Mouse (Mus musculus) forebrain, embryonic 13.5 days (tissue): ENCODE measurements around the gene Rnasel. TPM values are rescaled to one million over a fixed set of nuclear protein-coding genes. Genes with fewer than 3 reads are reported as not detected.

Experiments
- ATAC-seq: fragments of 200-750 bp; cut with Nextera tagmentation; 2 replicates; pipeline ENCODE4 v1.8.0; 2017
- H3K27ac ChIP-seq: fragments of 300-500 bp; sonication (generic); 2 replicates; pipeline ENCODE4 v1.5.1; 2015; ENCODE audit warnings: inconsistent platforms, mild to moderate bottlenecking, moderate library complexity
- H3K27me3 ChIP-seq: fragments of 300-500 bp; sonication (generic); 2 replicates; pipeline ENCODE4 v1.6.1; 2015; ENCODE audit warnings: mild to moderate bottlenecking, inconsistent platforms
- H3K36me3 ChIP-seq: fragments of 300-500 bp; sonication (generic); 2 replicates; pipeline ENCODE4 v1.6.1; 2015; ENCODE audit warnings: mild to moderate bottlenecking, inconsistent platforms; ENCODE audit not compliant: poor library complexity, severe bottlenecking
- H3K4me1 ChIP-seq: fragments of 300-500 bp; sonication (generic); 2 replicates; pipeline ENCODE4 v1.6.1; 2015; ENCODE audit warnings: inconsistent platforms
- H3K4me2 ChIP-seq: fragments of 300-500 bp; sonication (generic); 2 replicates; pipeline ENCODE4 v1.6.1; 2015; ENCODE audit warnings: inconsistent platforms, mild to moderate bottlenecking, moderate library complexity
- H3K4me3 ChIP-seq: fragments of 300-500 bp; sonication (generic); 2 replicates; pipeline ENCODE4 v1.5.1; 2015; ENCODE audit warnings: mild to moderate bottlenecking, inconsistent platforms
- H3K9ac ChIP-seq: fragments of 300-500 bp; sonication (generic); 2 replicates; pipeline ENCODE4 v1.6.1; 2015; ENCODE audit warnings: mild to moderate bottlenecking, inconsistent platforms
- H3K9me3 ChIP-seq: fragments of 300-500 bp; sonication (generic); replicated peaks from 2 replicates; pipeline ENCODE4 v1.6.1; 2016; ENCODE audit warnings: inconsistent platforms
- WGBS: fragments of 180-500 bp; shearing (Covaris S2); methylation state at CpG from one replicate; pipeline ENCODE4 v1.1.7; 2015; 5-methylcytosine and 5-hydroxymethylcytosine counted together
- polyA plus RNA-seq: library from polyadenylated mRNA; unstranded; fragments of >200 nt; fragmentation: Nextera tagmentation; extraction: Ambion mirVana; gene quantifications from 2 replicates; pipeline ENCODE4 v1.2.1, GENCODE M21; 2015

Rnasel gene
- polyA plus RNA-seq, 1 experiment from 2014 or later: 38.1 TPM

GRCm38 (mm10) chr1:153712633-153713032, 36.6 kb upstream of the Rnasel start:
- 84% methylated on average over 2 of the region's 2 CpGs for WGBS
- H3K4me3 ChIP-seq: no peak overlapping the region
- H3K27me3 ChIP-seq: no peaks in the 10 kb centered on the region
- H3K27ac ChIP-seq: no peak overlapping the region
- no peak overlapping the region for H3K4me2 ChIP-seq
- no peaks in the 10 kb centered on the region for H3K36me3 ChIP-seq
- no peak for ATAC-seq
- no peaks in the 10 kb centered on the region for H3K4me1 ChIP-seq
- no peaks in the 10 kb centered on the region for H3K9me3 ChIP-seq
- no peak overlapping the region for H3K9ac ChIP-seq

- Histone ChIP-seq H3K36me3 (no peaks in the 10 kb centered on the region), H3K27me3 (no peaks in the 10 kb centered on the region), H3K4me1 (no peaks in the 10 kb centered on the region), H3K9me3 (no peaks in the 10 kb centered on the region), H3K4me3 (no peak overlapping the region), H3K4me2 (no peak overlapping the region), H3K9ac (no peak overlapping the region), H3K27ac (no peak overlapping the region)
- WGBS: 81% methylated on average over 1 of the region's 1 CpGs
- ATAC-seq: no peak
Measured at GRCm38 (mm10) chr1:153717990-153718389, 31.2 kb upstream of the Rnasel start.

GRCm38 (mm10) chr1:153720935-153721334, 28.3 kb upstream of the Rnasel start:
- H3K36me3 ChIP-seq: no peaks in the 10 kb centered on the region
- no peaks in the 10 kb centered on the region for H3K4me1 ChIP-seq
- no peak overlapping the region for H3K9ac ChIP-seq
- 78% methylated on average over 7 of the region's 7 CpGs for WGBS
- no peak overlapping the region for H3K4me2 ChIP-seq
- no peak overlapping the region for H3K4me3 ChIP-seq
- H3K9me3 ChIP-seq: no peaks in the 10 kb centered on the region
- no peak overlapping the region for H3K27ac ChIP-seq
- H3K27me3 ChIP-seq: no peaks in the 10 kb centered on the region
- ATAC-seq: no peak

- no peak for ATAC-seq
- H3K4me1 ChIP-seq: peaks cover 2% of the 10 kb centered on the region; the same call in 1 of the 2 replicates
- WGBS: 90% methylated on average over 9 of the region's 9 CpGs
- no peaks in the 10 kb centered on the region for H3K9me3 ChIP-seq
- no peaks in the 10 kb centered on the region for H3K27me3 ChIP-seq
- no peak overlapping the region for H3K27ac ChIP-seq
- no peaks in the 10 kb centered on the region for H3K36me3 ChIP-seq
- H3K4me3 ChIP-seq: no peak overlapping the region
- no peak overlapping the region for H3K4me2 ChIP-seq
- H3K9ac ChIP-seq: no peak overlapping the region
Measured at GRCm38 (mm10) chr1:153721565-153722310, 27.5 kb upstream of the Rnasel start.

DNA sequence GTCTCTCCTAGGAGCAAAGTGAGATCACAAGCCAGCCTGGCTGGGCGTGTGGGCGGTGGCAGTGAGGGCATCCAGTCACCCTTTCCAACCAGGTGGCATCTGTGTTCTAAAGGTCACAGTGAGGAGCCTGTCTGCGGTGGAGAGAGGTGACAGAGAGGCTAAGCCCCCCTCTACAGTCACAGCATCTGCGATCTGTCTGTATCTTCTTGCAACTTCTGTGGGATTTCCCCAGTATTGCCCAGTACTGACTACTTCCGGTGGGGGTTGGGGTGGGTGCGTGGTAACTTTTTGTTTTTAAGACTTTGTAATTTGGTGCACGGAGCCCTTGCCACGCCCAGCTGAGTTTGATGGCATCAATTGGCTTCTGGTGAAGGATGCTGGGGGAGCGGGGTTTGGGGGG, 25.8 kb upstream of the Rnasel start:
- Histone ChIP-seq H3K4me3 (no peak overlapping the region), H3K9me3 (no peaks in the 10 kb centered on the region), H3K4me1 (peaks cover 3% of the 10 kb centered on the region; the same call in 1 of the 2 replicates), H3K36me3 (no peaks in the 10 kb centered on the region), H3K27ac (no peak overlapping the region), H3K4me2 (no peak overlapping the region), H3K9ac (no peak overlapping the region), H3K27me3 (no peaks in the 10 kb centered on the region)
- WGBS: 79% methylated on average over 9 of the region's 9 CpGs
- ATAC-seq: no peak

- no peak overlapping the region for H3K4me3 ChIP-seq
- peak; percentile 55 for ATAC-seq
- 80% methylated on average over 16 of the region's 16 CpGs for WGBS
Measured at GRCm38 (mm10) chr1:153726636-153727035, 22.6 kb upstream of the Rnasel start.

DNA sequence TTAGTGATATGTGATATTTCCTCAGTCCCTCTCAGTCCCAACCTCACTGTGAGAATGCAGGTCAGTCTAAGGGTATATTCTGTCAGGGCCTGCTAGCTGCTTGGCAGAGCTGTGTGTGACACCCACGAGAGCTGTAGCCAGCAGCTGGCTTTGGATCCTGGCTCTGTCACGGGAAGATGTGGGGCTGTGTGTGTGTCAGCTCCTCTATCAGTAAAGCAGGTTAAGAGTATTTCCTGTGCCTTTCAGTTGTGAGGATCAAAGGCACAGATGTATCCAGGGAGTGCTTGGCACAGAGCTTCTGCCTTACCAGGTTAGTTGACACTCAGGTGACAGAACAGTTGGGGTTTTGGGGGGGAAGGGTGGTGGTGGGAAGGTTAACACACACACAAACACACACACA, 19.4 kb upstream of the Rnasel start:
- H3K4me1 ChIP-seq: peaks cover 27% of the 10 kb centered on the region
- no peaks in the 10 kb centered on the region for H3K9me3 ChIP-seq
- no peak overlapping the region for H3K27ac ChIP-seq
- no peak overlapping the region for H3K4me3 ChIP-seq
- H3K4me2 ChIP-seq: no peak overlapping the region
- H3K9ac ChIP-seq: no peak overlapping the region
- H3K36me3 ChIP-seq: no peaks in the 10 kb centered on the region
- no peaks in the 10 kb centered on the region for H3K27me3 ChIP-seq
- 79% methylated on average over 2 of the region's 2 CpGs for WGBS
- no peak for ATAC-seq

More at GRCm38 (mm10) chr1:153726636-153727035, 22.6 kb upstream of the Rnasel start:
- Histone ChIP-seq H3K4me1 (peaks cover 11% of the 10 kb centered on the region; the same call in 1 of the 2 replicates), H3K9ac (no peak overlapping the region), H3K27ac (no peak overlapping the region; the same call in 1 of the 2 replicates), H3K4me2 (no peak overlapping the region), H3K9me3 (no peaks in the 10 kb centered on the region), H3K36me3 (no peaks in the 10 kb centered on the region), H3K27me3 (no peaks in the 10 kb centered on the region)

GRCm38 (mm10) chr1:153730671-153731070, 18.6 kb upstream of the Rnasel start:
- H3K4me3 ChIP-seq: no peak overlapping the region

DNA sequence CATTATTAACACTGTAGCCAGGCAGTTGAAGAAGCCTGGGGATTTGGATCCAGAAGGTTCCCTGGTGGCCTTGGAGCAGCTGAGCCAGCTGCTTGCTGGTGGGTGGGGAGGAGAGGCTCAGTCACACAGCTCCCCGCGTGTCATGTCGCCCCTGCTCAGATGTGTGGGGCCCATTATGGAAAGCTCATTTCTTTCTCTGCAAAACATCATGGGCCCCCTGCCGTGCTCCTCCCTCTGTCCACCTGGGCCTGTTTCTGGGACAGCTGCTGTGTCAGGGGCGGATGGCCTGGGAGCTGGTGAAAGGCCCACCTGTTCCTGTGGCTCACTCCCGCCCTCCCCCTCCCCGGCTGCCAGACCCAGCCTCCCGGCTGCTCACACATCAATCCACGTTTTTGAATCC, 16.0 kb upstream of the Rnasel start:
- no peaks in the 10 kb centered on the region for H3K36me3 ChIP-seq
- H3K4me2 ChIP-seq: no peak overlapping the region
- no peaks in the 10 kb centered on the region; the same call in 1 of the 2 replicates for H3K27me3 ChIP-seq
- H3K27ac ChIP-seq: no peak overlapping the region
- H3K9me3 ChIP-seq: no peaks in the 10 kb centered on the region
- H3K4me1 ChIP-seq: peaks cover 39% of the 10 kb centered on the region
- peak; percentile 28; the same call in 1 of the 2 replicates for ATAC-seq
- no peak overlapping the region for H3K4me3 ChIP-seq
- WGBS: 28% methylated on average over 9 of the region's 9 CpGs
- H3K9ac ChIP-seq: no peak overlapping the region

More at GRCm38 (mm10) chr1:153730671-153731070, 18.6 kb upstream of the Rnasel start:
- Histone ChIP-seq H3K9me3 (no peaks in the 10 kb centered on the region), H3K4me1 (peaks cover 27% of the 10 kb centered on the region), H3K27me3 (no peaks in the 10 kb centered on the region), H3K27ac (no peak overlapping the region), H3K36me3 (no peaks in the 10 kb centered on the region), H3K9ac (no peak overlapping the region), H3K4me2 (no peak overlapping the region)
- no peak for ATAC-seq
- 61% methylated on average over 3 of the region's 3 CpGs for WGBS

DNA sequence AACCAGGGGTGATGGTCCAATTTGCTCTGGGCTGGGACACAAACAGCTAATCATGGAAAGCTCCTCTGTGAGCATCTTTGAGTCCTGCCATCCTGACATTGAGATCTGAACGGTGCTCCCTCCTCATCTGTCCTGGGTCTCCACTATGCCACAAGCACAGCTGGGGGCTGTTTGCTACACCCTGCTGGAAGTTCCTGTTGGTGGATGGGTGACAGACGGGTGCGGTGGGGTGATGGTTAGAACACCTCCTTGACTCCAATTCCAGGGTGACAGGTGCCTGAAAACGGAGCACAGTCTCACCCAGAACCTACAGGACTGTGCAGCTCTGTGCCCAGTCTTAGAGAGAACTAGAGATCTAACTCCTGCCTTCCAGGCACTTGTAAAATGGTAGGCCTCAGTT, 14.4 kb upstream of the Rnasel start:
- Histone ChIP-seq H3K9me3 (no peaks in the 10 kb centered on the region), H3K27ac (no peak overlapping the region), H3K4me1 (peaks cover 54% of the 10 kb centered on the region), H3K4me2 (no peak overlapping the region), H3K36me3 (no peaks in the 10 kb centered on the region), H3K4me3 (no peak overlapping the region), H3K9ac (no peak overlapping the region), H3K27me3 (peaks cover 9% of the 10 kb centered on the region)
- WGBS: 90% methylated on average over 4 of the region's 4 CpGs
- no peak for ATAC-seq

GRCm38 (mm10) chr1:153736096-153736495, 13.1 kb upstream of the Rnasel start:
- WGBS: 73% methylated on average over 6 of the region's 6 CpGs
- Histone ChIP-seq H3K9me3 (no peaks in the 10 kb centered on the region), H3K4me3 (no peak overlapping the region), H3K27ac (no peak overlapping the region), H3K4me1 (peaks cover 55% of the 10 kb centered on the region), H3K36me3 (no peaks in the 10 kb centered on the region), H3K9ac (no peak overlapping the region), H3K27me3 (peaks cover 13% of the 10 kb centered on the region), H3K4me2 (no peak overlapping the region)
- no peak for ATAC-seq

GRCm38 (mm10) chr1:153737101-153738085, 11.8 kb upstream of the Rnasel start:
- H3K27ac ChIP-seq: peak overlapping the region; percentile 51

More at GRCm38 (mm10) chr1:153737101-153738085, 11.8 kb upstream of the Rnasel start:
- H3K27me3 ChIP-seq: peaks cover 14% of the 10 kb centered on the region
- peak; percentile 5; the same call in 1 of the 2 replicates for ATAC-seq
- H3K9ac ChIP-seq: no peak overlapping the region
- peaks cover 61% of the 10 kb centered on the region for H3K4me1 ChIP-seq
- H3K9me3 ChIP-seq: no peaks in the 10 kb centered on the region
- 27% methylated on average over 9 of the region's 9 CpGs for WGBS
- H3K4me3 ChIP-seq: no peak overlapping the region
- no peak overlapping the region for H3K4me2 ChIP-seq
- H3K36me3 ChIP-seq: no peaks in the 10 kb centered on the region
